Mouse (Mus musculus) olfactory bulb, adult 2 months (tissue): ENCODE data around the gene Rab31.

ENCODE experiments used
- CTCF ChIP-seq: fragments of 200-500 bp; IDR thresholded peaks from 2 replicates; pipeline ENCODE4 v1.5.1; 2012; ENCODE audit warnings: low read depth, mild to moderate bottlenecking, low read length, moderate library complexity; ENCODE audit not compliant: insufficient read depth
- POLR2A ChIP-seq: fragments of 200-500 bp; IDR thresholded peaks from 2 replicates; pipeline ENCODE4 v1.6.1; 2012; ENCODE audit warnings: mild to moderate bottlenecking, low read depth, low read length, moderate library complexity; ENCODE audit not compliant: insufficient read depth

GRCm38 (mm10) chr17:65667792-65668191 is 104.8 kb downstream of the Rab31 start:
- TF ChIP-seq CTCF (no peak), POLR2A (no peak)
